Mouse (Mus musculus) ovary, postnatal 14 days (tissue): ENCODE measurements around the gene Fndc3b.

Experiments
- DNase-seq: peaks from one replicate; pipeline ENCODE4 v3.0.0; 2022; ENCODE audit warnings: low spot score

Gene Fndc3b

GRCm38 (mm10) chr3:27555401-27555940 is 155.6 kb downstream of the Fndc3b start:
- DNase-seq, result no peak

- no peak for DNase-seq
Measured at GRCm38 (mm10) chr3:27554325-27554724, 156.8 kb downstream of the Fndc3b start.

GRCm38 (mm10) chr3:27553781-27554180 is 157.3 kb downstream of the Fndc3b start:
- no peak for DNase-seq

- no peak for DNase-seq
Measured at GRCm38 (mm10) chr3:27551005-27551404, 160.1 kb downstream of the Fndc3b start.

GRCm38 (mm10) chr3:27550409-27550808 is 160.7 kb downstream of the Fndc3b start:
- DNase-seq, result no peak

GRCm38 (mm10) chr3:27545651-27546050 is 165.5 kb downstream of the Fndc3b start:
- DNase-seq, result no peak

- DNase-seq, result no peak
Measured at GRCm38 (mm10) chr3:27544061-27544460, 167.0 kb downstream of the Fndc3b start.

- no peak for DNase-seq
Measured at GRCm38 (mm10) chr3:27541841-27542240, 169.3 kb downstream of the Fndc3b start.

GRCm38 (mm10) chr3:27541181-27541580 is 169.9 kb downstream of the Fndc3b start:
- no peak for DNase-seq

- DNase-seq, result no peak
Measured at GRCm38 (mm10) chr3:27534208-27534607, 176.9 kb downstream of the Fndc3b start.

GRCm38 (mm10) chr3:27533721-27534120 is 177.4 kb downstream of the Fndc3b start:
- DNase-seq, result no peak

GRCm38 (mm10) chr3:27531993-27532392 is 179.1 kb downstream of the Fndc3b start:
- DNase-seq, result no peak

GRCm38 (mm10) chr3:27530370-27530769 is 180.7 kb downstream of the Fndc3b start:
- DNase-seq, result no peak

GRCm38 (mm10) chr3:27529221-27530051 is 181.7 kb downstream of the Fndc3b start:
- DNase-seq, result no peak

- DNase-seq, result no peak
Measured at GRCm38 (mm10) chr3:27526991-27527390, 184.1 kb downstream of the Fndc3b start.

GRCm38 (mm10) chr3:27523176-27523936 is 187.8 kb downstream of the Fndc3b start:
- DNase-seq, result no peak

GRCm38 (mm10) chr3:27520391-27520790 is 190.7 kb downstream of the Fndc3b start:
- DNase-seq, result no peak

GRCm38 (mm10) chr3:27519481-27519880 is 191.6 kb downstream of the Fndc3b start:
- no peak for DNase-seq

GRCm38 (mm10) chr3:27518935-27519334 is 192.2 kb downstream of the Fndc3b start:
- DNase-seq, result peak; percentile 9

- DNase-seq, result no peak
Measured at GRCm38 (mm10) chr3:27516536-27516935, 194.6 kb downstream of the Fndc3b start.

- DNase-seq, result no peak
Measured at GRCm38 (mm10) chr3:27511765-27512164, 199.3 kb downstream of the Fndc3b start.

- DNase-seq, result no peak
Measured at GRCm38 (mm10) chr3:27506886-27507285, 204.2 kb downstream of the Fndc3b start.

GRCm38 (mm10) chr3:27505582-27505981 is 205.5 kb downstream of the Fndc3b start:
- no peak for DNase-seq
